Mouse (Mus musculus) ovary, postnatal 14 days (tissue): ENCODE data around the gene Sema5b.
A peak's percentile ranks its signal among the peaks of the same experiment; 100 is the strongest.

Source experiments
- DNase-seq: peaks from one replicate; pipeline ENCODE4 v3.0.0; 2022; ENCODE audit warnings: low spot score

Gene Sema5b

DNA sequence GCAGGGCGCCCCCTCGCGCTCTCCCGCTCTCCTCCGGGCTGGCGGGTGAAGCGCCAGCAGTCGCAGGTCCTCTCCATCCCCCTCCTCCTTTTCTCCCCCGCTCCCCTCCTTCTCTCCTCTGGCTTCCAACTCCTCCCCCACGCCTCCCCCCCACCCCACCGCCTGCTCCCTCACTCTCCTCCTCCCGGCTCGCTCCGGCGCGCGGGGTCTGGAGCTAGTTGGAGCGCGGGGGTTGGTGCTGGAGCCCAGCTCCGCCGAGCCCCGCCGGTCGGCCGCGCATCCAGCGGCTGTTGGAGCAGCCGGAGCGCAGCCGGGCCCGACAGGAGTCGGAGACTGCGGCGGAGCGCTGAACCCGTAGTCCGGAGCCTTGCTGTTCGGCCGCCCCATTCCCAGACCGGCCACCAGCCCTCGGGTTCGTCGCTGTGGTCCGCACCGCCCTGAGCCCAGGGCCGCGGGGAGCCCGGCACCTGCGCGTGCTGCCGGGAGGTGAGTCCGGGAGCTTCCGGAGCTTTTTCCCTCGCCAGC, at the start of gene Sema5b:
Gene Sema5b (plus strand): TSS at position 29 of the 525 bp plus-strand sequence.
- DNase-seq: peak; percentile 33

- DNase-seq: no peak
Measured at GRCm38 (mm10) chr16:35500342-35500741, 40.6 kb upstream of the Sema5b start.

DNA sequence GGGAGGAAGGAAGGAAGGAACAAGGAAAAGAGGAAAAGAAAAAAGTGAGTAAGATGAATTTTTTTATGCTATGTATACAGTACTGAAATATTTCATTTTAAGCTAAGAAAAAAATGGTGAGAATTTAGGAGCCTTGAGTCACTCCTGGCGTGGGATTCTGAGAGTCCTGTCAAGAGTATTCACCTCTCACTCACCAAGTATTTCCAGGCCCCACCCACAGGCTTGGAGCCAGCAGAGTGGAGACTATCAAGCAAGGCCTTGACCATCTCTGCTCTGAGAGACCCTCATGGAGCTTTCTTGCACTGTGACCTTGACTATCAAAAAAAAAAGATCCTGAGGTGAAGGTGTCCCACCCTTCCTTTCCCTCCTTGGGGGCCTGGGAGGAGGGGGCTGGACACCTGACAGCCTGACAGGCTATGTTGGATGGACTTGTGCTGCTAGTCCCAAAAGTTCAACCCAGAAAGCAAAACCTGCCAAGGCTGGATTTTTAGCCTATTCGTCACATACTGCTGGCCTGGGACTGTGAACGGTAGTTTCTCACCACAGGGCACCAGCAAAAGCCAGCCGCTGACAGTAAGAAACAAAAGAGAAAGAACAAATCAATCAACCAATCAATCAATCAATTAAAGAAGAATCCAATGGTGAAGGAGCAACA, 39.7 kb upstream of the Sema5b start:
- no peak for DNase-seq

DNA sequence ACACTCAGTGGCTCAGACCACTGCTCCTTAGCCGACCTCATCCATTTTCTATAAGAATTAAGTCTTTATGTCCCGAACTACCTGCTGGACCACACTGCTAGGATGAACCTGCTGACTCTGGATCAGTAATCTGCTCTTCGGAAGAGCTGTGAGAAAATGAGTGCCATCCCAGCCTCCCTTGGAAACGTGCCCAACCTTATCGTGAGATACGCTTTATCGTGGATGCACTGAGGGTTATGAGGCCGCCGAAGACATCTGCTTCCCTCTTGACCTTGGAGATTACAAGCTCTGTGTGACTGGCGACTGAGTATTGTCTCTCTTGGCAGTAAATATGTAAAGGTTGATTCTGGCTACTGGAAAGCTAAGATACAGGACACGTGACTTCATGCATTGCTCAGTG, 38.5 kb upstream of the Sema5b start:
- no peak for DNase-seq

DNA sequence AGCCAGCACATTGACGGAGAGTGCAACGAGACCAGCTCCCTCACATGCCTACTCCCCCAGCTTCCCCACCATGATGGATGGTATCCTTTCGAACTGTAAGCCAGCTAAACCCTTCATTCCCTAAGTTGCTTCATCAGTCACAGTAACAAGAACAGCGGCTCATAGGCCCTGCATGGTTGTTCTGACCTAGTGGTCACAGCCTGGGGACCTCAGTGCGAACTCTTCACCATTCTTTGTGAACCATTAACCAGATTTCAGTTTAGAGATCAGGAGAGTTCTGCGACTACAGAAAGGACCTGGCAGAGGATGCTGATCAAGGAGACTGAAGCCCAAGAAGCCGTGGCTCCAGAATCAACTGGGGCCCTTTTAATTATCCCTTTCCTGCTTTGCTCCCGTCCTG, 36.7 kb upstream of the Sema5b start:
- no peak for DNase-seq

DNA sequence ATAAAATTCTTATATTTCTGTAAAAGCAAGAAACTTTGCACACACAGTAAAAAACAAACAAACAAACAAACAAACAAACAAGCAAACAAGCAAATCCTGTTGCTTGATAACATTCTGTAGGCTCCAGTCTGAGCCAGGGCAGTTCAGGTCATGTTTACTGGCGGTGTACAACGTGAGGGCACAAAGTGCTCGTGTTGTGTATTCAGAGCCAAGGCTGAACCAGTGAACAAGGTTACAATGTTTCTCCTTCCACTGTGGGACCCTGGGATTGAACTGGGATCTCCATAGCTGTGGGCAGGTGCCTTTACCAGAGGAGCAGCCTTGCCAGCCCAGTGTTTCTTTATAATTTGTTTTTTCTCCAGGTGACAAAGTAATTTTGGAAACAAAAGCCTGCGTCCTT, 35.2 kb upstream of the Sema5b start:
- DNase-seq: no peak

- no peak for DNase-seq
Measured at GRCm38 (mm10) chr16:35508581-35508980, 32.4 kb upstream of the Sema5b start.

DNA sequence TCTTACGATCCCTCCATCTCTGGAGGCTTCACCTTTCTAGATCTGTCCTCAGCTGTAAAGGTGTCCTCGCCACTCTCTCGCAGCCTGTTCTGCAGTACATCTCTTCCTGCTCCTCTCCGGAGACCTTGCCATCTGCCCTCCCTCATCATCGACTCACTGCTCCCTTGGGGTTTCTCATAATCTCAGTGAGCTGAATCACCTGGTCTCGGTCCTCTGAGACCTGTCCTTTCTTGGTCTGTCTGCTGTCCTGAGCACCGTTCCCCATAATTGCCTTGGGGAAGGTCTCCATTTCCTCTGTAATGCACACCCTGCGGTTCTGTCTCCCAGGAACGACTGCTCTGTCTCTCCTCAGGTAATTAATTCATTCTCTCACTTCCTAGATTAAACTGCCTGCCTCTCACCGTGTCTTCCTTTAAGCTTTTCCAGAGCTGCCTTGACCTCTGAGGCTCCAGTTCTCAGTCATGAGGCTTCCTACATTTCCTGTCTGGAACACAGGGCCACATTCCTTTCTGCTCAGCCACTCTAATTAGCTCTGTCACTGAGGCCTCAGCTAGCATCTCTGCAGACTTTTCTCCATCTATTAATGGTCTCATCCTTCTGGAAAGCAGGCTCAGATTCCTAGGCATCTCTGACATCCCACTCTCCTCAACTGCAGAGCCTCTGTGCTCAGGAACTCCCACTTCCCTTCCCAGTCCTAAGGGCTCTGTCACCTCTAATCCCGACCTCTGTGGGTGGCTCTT, 31.4 kb upstream of the Sema5b start:
- DNase-seq: no peak

DNA sequence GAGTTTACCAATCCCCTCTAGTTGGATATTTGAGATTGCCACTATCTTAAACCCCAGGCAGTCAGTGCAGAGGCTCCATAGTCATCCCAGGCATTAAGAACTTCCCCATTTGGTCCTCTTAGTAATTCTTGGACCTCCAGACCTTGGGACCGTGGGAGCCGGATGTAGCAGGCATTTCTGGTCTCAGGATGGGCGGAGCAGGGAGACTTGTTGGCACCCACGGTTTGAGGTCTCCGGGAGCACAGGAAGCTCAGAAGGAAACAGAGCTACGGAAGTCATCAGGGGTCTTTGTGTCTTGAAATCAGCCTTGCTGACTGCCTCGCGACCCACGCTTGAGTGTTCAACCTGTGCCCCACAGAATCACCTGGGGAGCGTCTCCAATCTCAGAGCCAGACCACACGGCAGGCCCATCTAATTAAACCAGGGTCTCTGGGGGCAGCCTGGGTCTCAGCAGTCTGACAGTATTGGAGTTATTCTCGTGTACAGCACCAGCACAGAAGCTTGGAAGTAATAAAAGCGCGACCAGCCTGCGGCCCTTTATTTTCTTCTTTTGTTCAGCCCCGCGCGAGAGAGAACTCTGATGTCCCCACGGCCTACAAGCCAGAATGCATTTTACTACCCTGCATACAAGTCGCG, 24.9 kb upstream of the Sema5b start:
- no peak for DNase-seq

GRCm38 (mm10) chr16:35517976-35518951, 22.7 kb upstream of the Sema5b start:
- DNase-seq: no peak

DNA sequence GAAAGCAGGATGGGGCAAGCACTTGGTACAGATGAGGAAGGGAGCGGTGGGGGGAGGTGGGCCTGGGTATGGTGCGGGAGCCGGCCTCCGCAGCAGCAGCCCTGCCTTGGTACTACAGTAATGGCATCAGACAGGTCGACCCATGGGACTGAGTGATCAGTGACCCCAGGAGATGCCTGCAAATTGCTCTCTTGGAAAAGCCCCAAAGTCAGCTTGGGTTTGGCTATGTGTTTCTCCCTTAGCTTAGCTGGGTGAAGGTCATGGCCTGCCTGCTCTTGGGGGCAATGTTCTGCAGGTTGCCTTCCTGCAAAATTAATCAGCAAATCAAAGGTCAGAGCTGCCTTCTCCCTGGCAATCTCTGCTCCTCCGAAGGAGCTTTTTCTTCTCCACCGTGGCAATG, 21.7 kb upstream of the Sema5b start:
- no peak for DNase-seq

GRCm38 (mm10) chr16:35524200-35524599, 16.7 kb upstream of the Sema5b start:
- DNase-seq: no peak

- no peak for DNase-seq
Measured at GRCm38 (mm10) chr16:35534630-35535029, 6.3 kb upstream of the Sema5b start.

DNA sequence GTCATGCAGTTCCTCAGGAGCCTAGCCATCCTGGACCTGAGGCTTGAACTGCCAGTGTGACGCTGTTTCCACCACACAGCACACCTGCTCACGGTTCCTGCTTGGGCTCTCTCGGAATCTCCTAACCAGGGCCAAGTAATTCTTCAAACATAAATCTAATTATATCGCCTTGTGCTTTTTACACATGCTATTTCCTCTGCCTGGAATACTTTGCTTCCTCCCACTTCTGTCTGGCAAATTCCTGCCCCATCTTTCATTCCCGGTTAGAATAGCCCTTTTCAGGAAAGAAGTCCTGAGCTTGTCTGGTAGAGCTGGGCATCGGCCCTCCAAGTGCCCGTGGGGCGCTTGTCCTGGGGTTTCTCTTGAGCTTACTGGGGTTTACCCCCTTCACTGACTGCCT, 3.3 kb upstream of the Sema5b start:
- DNase-seq: no peak

DNA sequence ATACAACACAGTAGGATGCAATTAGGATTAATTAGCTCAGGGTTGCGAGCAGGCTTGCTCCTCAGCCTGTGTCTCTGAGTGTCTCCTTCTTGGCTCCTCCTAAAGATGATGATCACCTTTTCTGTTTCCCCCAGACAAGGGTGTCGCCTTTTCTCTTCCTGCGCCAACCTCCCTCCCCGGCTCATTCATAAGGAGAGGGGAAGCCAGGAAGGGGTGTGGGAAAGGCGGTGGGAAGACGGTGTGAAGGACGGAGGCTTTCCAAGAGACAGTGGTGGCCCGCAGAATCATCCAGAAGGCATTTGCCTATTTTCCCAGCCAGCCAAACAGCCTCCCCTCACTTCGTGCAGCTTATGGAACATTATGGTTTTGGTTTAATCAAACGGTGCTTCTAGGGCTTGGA, 1.9 kb upstream of the Sema5b start:
- no peak for DNase-seq

DNA sequence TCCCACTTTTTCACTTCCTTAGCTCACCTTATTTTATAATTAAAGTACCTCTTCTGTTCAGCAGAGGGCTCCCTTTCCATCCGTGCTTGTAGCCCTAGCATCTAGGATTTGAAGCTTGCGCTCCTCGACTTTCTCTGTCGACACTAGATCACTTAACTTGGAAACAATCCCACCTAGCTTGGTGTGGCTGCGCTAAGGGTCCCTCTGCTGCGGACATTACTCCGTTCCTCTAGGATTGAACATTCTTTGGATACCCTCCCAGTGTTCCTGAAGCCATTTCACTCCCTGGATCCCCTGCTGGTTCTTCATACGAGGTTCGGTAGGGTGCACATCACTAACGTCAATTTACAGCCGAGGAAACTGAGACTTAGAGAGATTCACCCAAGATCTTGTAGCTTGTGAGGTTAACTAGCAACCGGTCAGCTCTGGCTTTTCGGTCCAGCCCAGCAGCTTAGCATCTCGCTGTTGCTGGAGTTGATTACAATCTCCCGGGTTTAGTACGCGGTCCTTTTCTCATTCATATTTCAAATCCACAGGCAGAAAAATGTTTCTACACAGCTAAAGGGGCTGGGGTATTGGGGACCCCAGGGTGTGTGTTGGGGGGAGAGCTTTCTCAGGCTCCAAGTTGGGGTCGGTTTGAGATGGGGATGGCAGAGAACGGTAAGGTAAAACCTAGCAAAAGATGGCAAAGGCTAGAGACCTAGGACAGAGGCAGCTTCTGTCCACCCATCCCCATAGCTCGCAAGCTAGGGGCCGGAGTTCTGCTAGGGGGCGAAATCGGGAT, 420 bp upstream of the Sema5b start:
- DNase-seq: peak; percentile 38

DNA sequence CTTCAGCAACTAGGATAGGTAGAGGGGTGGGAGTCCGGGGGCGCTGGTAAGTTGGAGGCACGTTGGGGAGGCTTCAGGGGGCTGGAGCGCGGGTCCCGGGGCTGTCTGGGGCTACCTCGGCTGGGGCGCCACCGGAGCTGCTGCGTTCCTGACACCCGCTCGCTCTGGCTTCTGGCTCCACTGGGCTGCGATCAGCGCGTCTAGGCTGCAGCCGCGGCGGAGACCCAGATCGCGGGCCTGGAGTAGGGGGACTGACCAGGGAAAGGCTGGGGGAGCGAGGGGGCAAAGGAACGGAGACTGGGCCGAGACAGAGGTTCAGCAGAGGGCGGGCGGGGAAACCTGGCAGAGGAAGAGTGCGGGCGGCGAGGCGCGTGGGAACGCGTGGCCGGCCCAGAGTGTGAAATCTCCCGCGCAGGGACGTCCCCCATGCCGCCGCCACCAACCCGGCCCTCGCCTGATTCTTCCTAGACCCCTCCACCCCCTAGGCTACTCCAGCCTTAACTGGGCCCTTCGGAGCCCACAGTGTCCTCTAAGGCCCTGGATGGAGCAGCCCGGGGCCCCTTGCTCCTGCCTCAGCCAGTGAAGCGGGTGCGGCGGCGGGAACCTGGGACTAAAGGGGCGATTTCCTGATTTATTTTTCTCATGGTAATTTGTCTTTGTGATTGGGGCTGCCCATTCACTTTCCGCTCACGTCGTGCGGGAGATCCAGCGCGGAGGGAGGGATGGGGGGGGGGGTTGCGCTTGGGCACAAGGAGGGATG, 896 bp downstream of the Sema5b start:
- DNase-seq: no peak

DNA sequence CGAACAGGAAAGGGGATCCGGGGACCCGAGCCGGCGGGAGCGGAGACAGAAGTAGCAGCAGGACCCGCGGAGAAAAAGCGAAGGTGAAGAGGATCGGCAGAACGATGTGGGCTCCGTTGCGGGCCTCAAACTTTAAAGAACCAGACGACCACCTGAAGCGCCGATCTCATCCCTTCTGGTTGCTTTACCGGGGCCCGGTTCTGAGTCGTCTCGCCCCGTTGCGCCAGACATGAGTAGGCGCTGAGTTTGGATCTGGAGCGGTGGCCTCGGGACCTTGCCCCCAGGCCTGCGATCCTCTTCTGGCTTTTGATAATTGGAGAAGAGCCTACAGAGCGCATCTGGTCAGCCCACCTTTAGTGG, 1.5 kb downstream of the Sema5b start:
- no peak for DNase-seq

- DNase-seq: no peak
Measured at GRCm38 (mm10) chr16:35545723-35546122, 4.8 kb downstream of the Sema5b start.

DNA sequence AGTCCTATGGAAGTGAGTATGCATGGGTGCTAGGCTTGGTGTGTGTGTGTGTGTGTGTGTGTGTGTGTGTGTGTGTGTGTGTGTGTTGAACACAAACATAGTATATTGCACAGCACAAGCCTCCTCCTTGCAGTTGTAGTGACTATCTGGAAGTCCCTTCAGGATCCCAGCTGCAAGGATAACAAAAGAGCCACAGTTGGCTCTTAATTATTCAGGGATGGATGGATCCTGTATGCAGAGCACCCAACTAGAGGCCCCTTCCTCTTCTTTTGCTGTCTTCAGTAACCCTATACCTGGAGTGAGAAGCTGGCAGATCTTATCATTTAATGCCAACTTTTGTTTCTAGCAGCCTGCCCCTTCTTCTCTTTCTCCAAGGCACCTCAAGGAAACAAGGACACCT, 7.0 kb downstream of the Sema5b start:
- no peak for DNase-seq
